Mouse (Mus musculus): ENCODE measurements around the gene Tmem211. TPM values are rescaled to one million over a fixed set of nuclear protein-coding genes. Genes with fewer than 3 reads are reported as not detected.

The Tmem211 gene
- total and polyA plus RNA-seq, 3 experiments, result not detected

DNA sequence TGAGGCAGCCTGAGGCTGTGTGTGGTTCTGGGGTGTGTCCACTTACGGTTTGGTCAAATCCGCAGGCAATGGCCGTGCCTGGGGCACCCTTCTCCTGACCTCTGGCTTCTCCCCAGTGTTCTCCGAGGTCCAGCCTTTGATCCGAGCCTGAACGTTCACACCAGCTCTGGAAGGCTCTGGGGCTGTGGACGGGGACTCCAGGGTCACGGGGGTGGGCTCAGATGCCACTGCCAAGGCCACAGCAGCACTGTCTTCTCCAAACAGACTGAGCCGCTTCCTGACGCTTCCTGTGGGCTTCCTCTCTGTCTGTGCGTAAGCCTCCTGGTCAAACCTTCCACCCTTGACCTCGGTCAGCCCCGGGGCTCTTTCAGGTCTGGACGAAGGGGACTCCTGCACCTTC, 36.2 kb upstream of the Tmem211 start:
- no peak for TF ChIP-seq ZMIZ1 (IDR thresholded peaks at IDR 0.05; ENCODE audit: low read depth, low read length)
- TF ChIP-seq ZC3H11A (IDR thresholded peaks at IDR 0.05; ENCODE audit: low read depth, low read length), result no peak
- no peak for TF ChIP-seq TAL1 (IDR thresholded peaks at IDR 0.05; ENCODE audit: low read length)
- TF ChIP-seq MYC (IDR thresholded peaks at IDR 0.05; ENCODE audit: low read depth, low read length), result no peak
- no peak for TF ChIP-seq JUND (IDR thresholded peaks at IDR 0.05; ENCODE audit: low read depth, low read length)
- no peak for TF ChIP-seq ZKSCAN1 (IDR thresholded peaks at IDR 0.05; ENCODE audit: low read depth, low read length)
- H3K27ac ChIP-seq (ENCODE audit: control insufficient read depth, low read depth, low read length), result no peak overlapping the region
- no peaks in the 10 kb centered on the region for H3K79me2 ChIP-seq (ENCODE audit: control insufficient read depth, insufficient read depth, low read length, poor library complexity)
- no peak overlapping the region for H3K4me3 ChIP-seq (ENCODE audit: control insufficient read depth in 1 of 2, insufficient read depth in 1 of 2, low read depth in 2 of 2, low read length in 2 of 2)
- no peak overlapping the region for H3K9ac ChIP-seq (ENCODE audit: control insufficient read depth, low read depth, low read length, poor library complexity, severe bottlenecking)
- no peaks in the 10 kb centered on the region for H3K36me3 ChIP-seq (ENCODE audit: control insufficient read depth in 1 of 2, insufficient read depth in 2 of 2, low read length in 2 of 2)
- no peaks in the 10 kb centered on the region for H3K9me3 ChIP-seq (replicated peaks; ENCODE audit: insufficient read depth, low read length)
- H3K27me3 ChIP-seq (ENCODE audit: control insufficient read depth in 1 of 2, insufficient read depth in 2 of 2, low read length in 2 of 2), result no peaks in the 10 kb centered on the region
- DNase-seq (ENCODE audit: low read depth, low spot score), result no peak
- no peaks in the 10 kb centered on the region for H3K4me1 ChIP-seq (ENCODE audit: control insufficient read depth in 1 of 2, insufficient read depth in 2 of 2, low read length in 2 of 2)

DNA sequence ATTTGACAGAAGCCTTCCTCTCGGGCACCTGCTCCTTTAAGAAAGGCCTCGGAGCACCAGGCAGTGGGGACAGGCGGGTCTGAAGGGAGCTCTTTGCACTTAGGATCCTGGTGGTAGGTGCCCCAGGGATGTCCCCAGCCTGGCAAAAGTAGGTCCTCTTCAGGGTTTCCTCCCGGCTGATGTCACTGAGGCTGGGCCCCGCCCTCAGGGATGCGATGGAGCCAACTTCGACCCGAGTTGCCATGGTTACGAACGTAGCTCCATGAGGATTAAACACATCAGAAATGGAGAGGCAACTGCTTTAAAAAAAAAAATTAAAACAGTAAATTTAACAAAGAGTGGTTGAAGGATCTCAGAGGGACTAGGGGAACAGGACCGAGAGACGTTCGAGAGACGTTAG, 34.8 kb upstream of the Tmem211 start:
- no peaks in the 10 kb centered on the region for H3K9me3 ChIP-seq (replicated peaks; ENCODE audit: insufficient read depth, low read length)
- H3K9ac ChIP-seq (ENCODE audit: control insufficient read depth, low read depth, low read length, poor library complexity, severe bottlenecking), result no peak overlapping the region
- no peak for DNase-seq (ENCODE audit: low read depth, low spot score)
- no peaks in the 10 kb centered on the region for H3K4me1 ChIP-seq (ENCODE audit: control insufficient read depth in 1 of 2, insufficient read depth in 2 of 2, low read length in 2 of 2)
- no peak for TF ChIP-seq MXI1 (IDR thresholded peaks at IDR 0.05; ENCODE audit: low read depth, low read length)
- TF ChIP-seq TCF12 (IDR thresholded peaks at IDR 0.05; ENCODE audit: low read depth, low read length), result no peak
- TF ChIP-seq RCOR1 (IDR thresholded peaks at IDR 0.05; ENCODE audit: low read depth, low read length), result no peak
- no peak for TF ChIP-seq CTCF (IDR thresholded peaks at IDR 0.05 in 2 of 3, conservative IDR thresholded peaks at IDR 0.05 in 1 of 3; ENCODE audit: control insufficient read depth in 1 of 3, insufficient read depth in 1 of 3, low read depth in 2 of 3, low read length in 3 of 3, poor library complexity in 1 of 3, severe bottlenecking in 1 of 3)
- no peak for TF ChIP-seq ELF1 (IDR thresholded peaks at IDR 0.05; ENCODE audit: low read depth, low read length)
- no peak for TF ChIP-seq EP300 (IDR thresholded peaks at IDR 0.05; ENCODE audit: low read depth in 1 of 2, low read length in 2 of 2)
- no peak for TF ChIP-seq TAL1 (IDR thresholded peaks at IDR 0.05; ENCODE audit: low read length)
- TF ChIP-seq SIN3A (IDR thresholded peaks at IDR 0.05; ENCODE audit: low read length), result no peak
- no peak for TF ChIP-seq KAT2A (conservative IDR thresholded peaks at IDR 0.05; ENCODE audit: low read depth, low read length)
- TF ChIP-seq GABPA (IDR thresholded peaks at IDR 0.05; ENCODE audit: low read depth, low read length), result no peak
- no peak for TF ChIP-seq BHLHE40 (IDR thresholded peaks at IDR 0.05; ENCODE audit: borderline replicate concordance, low read depth, low read length)
- TF ChIP-seq MAFK (IDR thresholded peaks at IDR 0.05; ENCODE audit: borderline replicate concordance, low read depth, low read length), result no peak
- H3K27me3 ChIP-seq (ENCODE audit: control insufficient read depth in 1 of 2, insufficient read depth in 2 of 2, low read length in 2 of 2), result no peaks in the 10 kb centered on the region
- H3K79me2 ChIP-seq (ENCODE audit: control insufficient read depth, insufficient read depth, low read length, poor library complexity), result no peaks in the 10 kb centered on the region
- H3K27ac ChIP-seq (ENCODE audit: control insufficient read depth, low read depth, low read length), result no peak overlapping the region
- H3K36me3 ChIP-seq (ENCODE audit: control insufficient read depth in 1 of 2, insufficient read depth in 2 of 2, low read length in 2 of 2), result no peaks in the 10 kb centered on the region
- no peak overlapping the region for H3K4me3 ChIP-seq (ENCODE audit: control insufficient read depth in 1 of 2, insufficient read depth in 1 of 2, low read depth in 2 of 2, low read length in 2 of 2)

Data from MEL (cell line).